Mouse (Mus musculus): ENCODE data around the gene Foxc1. TPM values are rescaled to one million over a fixed set of nuclear protein-coding genes. Genes with fewer than 3 reads are reported as not detected.

Foxc1 gene
- total and polyA plus RNA-seq, 3 experiments, result not detected

- Histone ChIP-seq H3K27ac (ENCODE audit: insufficient read depth, low read depth) (no peak overlapping the region), H3K27me3 (replicated peaks) (no peaks in the 10 kb centered on the region), H3K4me1 (ENCODE audit: control insufficient read depth in 1 of 2, insufficient read depth in 2 of 2) (0 out of 4 replicates have a peak, but pooled peaks cover 0 to 5% of the 10 kb centered on the region in 2 experiments), H3K4me3 (replicated peaks in 1 of 3; ENCODE audit: low read depth in 2 of 3, low read length in 2 of 3, poor library complexity in 1 of 3) (no peak overlapping the region), H3K36me3 (replicated peaks in 1 of 2; ENCODE audit: control insufficient read depth in 1 of 2, insufficient read depth in 1 of 2, low read length in 1 of 2) (peaks cover 0 to 2% of the 10 kb centered on the region in 2 experiments), H3K9me3 (replicated peaks; ENCODE audit: low read length) (peaks cover 20% of the 10 kb centered on the region), H3K79me2 (replicated peaks; ENCODE audit: control insufficient read depth, extremely low read depth, insufficient read depth, poor library complexity, severe bottlenecking) (no peaks in the 10 kb centered on the region), H3K4me2 (ENCODE audit: insufficient read depth, low read depth, poor library complexity, severe bottlenecking) (no peak overlapping the region), H3K9ac (ENCODE audit: insufficient read depth, low read depth) (no peak overlapping the region)
- in situ Hi-C loops (cut with MboI; ENCODE audit: low pct_ligation_motif_present, low pct_unique_long_range_greater_than_20kb, low sequenced_read_pairs) (loop anchor here (10.0 to 25.0 kb wide), 2 partner anchors 408 to 610 kb away; no protein-coding TSS in a partner anchor), dilution Hi-C loops (cut with MboI; ENCODE audit: extremely low pct_ligation_motif_present, extremely low pct_unique_long_range_greater_than_20kb, low sequenced_read_pairs) (no loop called here)
- TF ChIP-seq SIN3A (IDR thresholded peaks at IDR 0.05; ENCODE audit: low read length) (no peak), JUN (IDR thresholded peaks at IDR 0.05; ENCODE audit: insufficient read depth, low read depth, low read length) (no peak), TBP (conservative IDR thresholded peaks at IDR 0.05; ENCODE audit: low read depth, low read length) (no peak), ZKSCAN1 (IDR thresholded peaks at IDR 0.05; ENCODE audit: borderline replicate concordance, low read depth, low read length) (no peak), CHD1 (IDR thresholded peaks at IDR 0.05; ENCODE audit: low read depth, low read length) (no peak), HCFC1 (IDR thresholded peaks at IDR 0.05; ENCODE audit: low read depth, low read length) (no peak), MEF2A (IDR thresholded peaks at IDR 0.05; ENCODE audit: borderline replicate concordance, low read depth, low read length) (no peak), MXI1 (IDR thresholded peaks at IDR 0.05; ENCODE audit: low read depth, low read length) (no peak), SMC3 (IDR thresholded peaks at IDR 0.05; ENCODE audit: low read depth, low read length) (no peak), ZC3H11A (IDR thresholded peaks at IDR 0.05; ENCODE audit: low read depth, low read length) (no peak), RCOR1 (conservative IDR thresholded peaks at IDR 0.05; ENCODE audit: low read depth, low read length) (no peak), USF1 (IDR thresholded peaks at IDR 0.05; ENCODE audit: low read depth, low read length) (no peak), ETS1 (conservative IDR thresholded peaks at IDR 0.05; ENCODE audit: low read depth, low read length) (no peak), POLR2AphosphoS2 (IDR thresholded peaks at IDR 0.05; ENCODE audit: low read depth, low read length) (no peak), CTCF (conservative IDR thresholded peaks at IDR 0.05 in 1 of 2, IDR thresholded peaks at IDR 0.05 in 1 of 2; ENCODE audit: low read depth in 2 of 2, low read length in 2 of 2) (no peak), UBTF (IDR thresholded peaks at IDR 0.05; ENCODE audit: low read depth, low read length) (no peak), MAFK (IDR thresholded peaks at IDR 0.05; ENCODE audit: insufficient replicate concordance, low read length) (no peak), MYC (IDR thresholded peaks at IDR 0.05; ENCODE audit: low read depth, low read length) (no peak)
- no peak for DNase-seq (ENCODE audit: extremely low read depth)
Observed at GRCm38 (mm10) chr13:31804571-31804970, 1.9 kb upstream of the Foxc1 start.

GRCm38 (mm10) chr13:31805831-31806427 is 504 bp upstream of the Foxc1 start:
- TF ChIP-seq MYC (IDR thresholded peaks at IDR 0.05; ENCODE audit: low read depth, low read length), result no peak
- TF ChIP-seq TCF12 (IDR thresholded peaks at IDR 0.05; ENCODE audit: low read depth, low read length), result no peak
- TF ChIP-seq MAFK (IDR thresholded peaks at IDR 0.05; ENCODE audit: insufficient replicate concordance, low read length), result no peak
- TF ChIP-seq ELF1 (IDR thresholded peaks at IDR 0.05; ENCODE audit: low read depth, low read length), result no peak
- TF ChIP-seq CHD2 (IDR thresholded peaks at IDR 0.05; ENCODE audit: low read length), result no peak
- no peak for TF ChIP-seq HCFC1 (IDR thresholded peaks at IDR 0.05; ENCODE audit: low read depth, low read length)
- no peak for TF ChIP-seq MEF2A (IDR thresholded peaks at IDR 0.05; ENCODE audit: borderline replicate concordance, low read depth, low read length)
- TF ChIP-seq POLR2AphosphoS2 (IDR thresholded peaks at IDR 0.05; ENCODE audit: low read depth, low read length), result no peak
- TF ChIP-seq CHD1 (IDR thresholded peaks at IDR 0.05; ENCODE audit: low read depth, low read length), result no peak
- no peak for TF ChIP-seq MAX (IDR thresholded peaks at IDR 0.05; ENCODE audit: low read length)
- in situ Hi-C loops (cut with MboI; ENCODE audit: low pct_ligation_motif_present, low pct_unique_long_range_greater_than_20kb, low sequenced_read_pairs) (loop anchor here (10.0 to 25.0 kb wide), 2 partner anchors 406 to 609 kb away; no protein-coding TSS in a partner anchor), dilution Hi-C loops (cut with MboI; ENCODE audit: extremely low pct_ligation_motif_present, extremely low pct_unique_long_range_greater_than_20kb, low sequenced_read_pairs) (no loop called here)
- Histone ChIP-seq H3K9ac (ENCODE audit: insufficient read depth, low read depth) (no peak overlapping the region), H3K36me3 (replicated peaks in 1 of 2; ENCODE audit: control insufficient read depth in 1 of 2, insufficient read depth in 1 of 2, low read length in 1 of 2) (peaks cover 0 to 2% of the 10 kb centered on the region in 2 experiments), H3K4me2 (ENCODE audit: insufficient read depth, low read depth, poor library complexity, severe bottlenecking) (no peak overlapping the region), H3K9me3 (replicated peaks; ENCODE audit: low read length) (peaks cover 22% of the 10 kb centered on the region), H3K4me3 (replicated peaks in 1 of 3; ENCODE audit: low read depth in 2 of 3, low read length in 2 of 3, poor library complexity in 1 of 3) (no peak overlapping the region), H3K27ac (ENCODE audit: insufficient read depth, low read depth) (no peak overlapping the region), H3K79me2 (replicated peaks; ENCODE audit: control insufficient read depth, extremely low read depth, insufficient read depth, poor library complexity, severe bottlenecking) (no peaks in the 10 kb centered on the region), H3K27me3 (replicated peaks) (no peaks in the 10 kb centered on the region), H3K4me1 (ENCODE audit: control insufficient read depth in 1 of 2, insufficient read depth in 2 of 2) (0 out of 4 replicates have a peak, but pooled peaks cover 0 to 5% of the 10 kb centered on the region in 2 experiments)
- no peak for DNase-seq (ENCODE audit: extremely low read depth)

Measured in CH12.LX (cell line).